Mouse (Mus musculus) embryonic facial prominence, embryonic 12.5 days (tissue): ENCODE data around the gene Mboat1. TPM values are rescaled to one million over a fixed set of nuclear protein-coding genes. Genes with fewer than 3 reads are reported as not detected.

Source experiments
- polyA plus RNA-seq: library from polyadenylated mRNA; unstranded; fragments of >200 nt; fragmentation: Nextera tagmentation; extraction: Ambion mirVana; gene quantifications from 2 replicates; pipeline ENCODE4 v1.2.1, GENCODE M21; 2016

Gene Mboat1
- polyA plus RNA-seq, 1 experiment from 2014 or later: 11.7 TPM

Other genes starting within 250 kb of the Mboat1 start
- gene E2f3, start 150.4 kb upstream of the Mboat1 start, polyA plus RNA-seq: 18.9 and 19.8 TPM in 2 replicates
- 3.8 and 4.9 TPM in 2 replicates for gene Agtr1a, start 200.0 kb downstream of the Mboat1 start, polyA plus RNA-seq